Mouse (Mus musculus) cerebellum, adult 2 months (tissue): ENCODE results near the gene Foxp1.

Experiments
- CTCF ChIP-seq: fragments of 200-500 bp; IDR thresholded peaks from 2 replicates; pipeline ENCODE4 v1.5.1; 2011; ENCODE audit warnings: low read depth, mild to moderate bottlenecking, control low read depth, low read length, moderate library complexity, borderline replicate concordance; ENCODE audit not compliant: insufficient read depth
- POLR2A ChIP-seq: fragments of 200-500 bp; IDR thresholded peaks from 2 replicates; pipeline ENCODE4 v1.6.1; 2011; ENCODE audit warnings: low read length, control low read depth, borderline replicate concordance; ENCODE audit not compliant: insufficient read depth

GRCm38 (mm10) chr6:99176216-99176615 is 346.3 kb downstream of the Foxp1 start:
- TF ChIP-seq CTCF (no peak), POLR2A (no peak)
